Mouse (Mus musculus): ENCODE measurements around the gene Cga. TPM values are rescaled to one million over a fixed set of nuclear protein-coding genes. Genes with fewer than 3 reads are reported as not detected.

Gene Cga
- 5.6 and 6.1 TPM in 2 replicates for polyA plus RNA-seq (2014; fragmentation: Nextera tagmentation; extraction: Ambion mirVana)

DNA sequence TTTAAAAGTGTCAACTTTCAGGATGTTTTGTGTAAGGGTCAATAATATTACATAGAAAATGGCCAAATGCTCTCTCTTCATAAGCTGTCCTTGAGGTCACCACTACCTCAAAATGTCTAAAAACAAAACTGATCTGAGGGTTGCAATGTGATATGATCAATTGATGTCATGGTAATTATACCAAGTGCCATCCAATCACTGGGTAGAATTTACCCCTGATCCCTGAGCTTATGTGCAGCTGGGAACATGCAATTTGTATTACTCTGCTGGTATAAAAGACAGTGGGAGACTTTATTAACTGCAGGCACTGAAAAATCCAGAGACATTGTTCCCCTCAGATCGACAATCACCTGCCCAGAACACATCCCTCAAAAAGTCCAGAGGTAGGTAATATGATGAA is at the start of gene Cga:
Gene Cga, plus strand, starts transcription at position 301 of the 400 bp plus-strand sequence.
- H3K4me3 ChIP-seq (ENCODE audit: low read depth, low read length), result no peak within 1 kb of the TSS
- WGBS, result 55% methylated on average over 1 of the region's 1 CpGs
- H3K9ac ChIP-seq (ENCODE audit: low read depth, low read length), result no peak within 1 kb of the TSS
- DNase-seq (ENCODE audit: low spot score) (no peak), ATAC-seq (ENCODE audit: low read depth) (no peak)
- no peaks in the 10 kb centered on the region for H3K4me1 ChIP-seq (ENCODE audit: control insufficient read depth, insufficient read depth, low read length)
- H3K36me3 ChIP-seq (ENCODE audit: control insufficient read depth, insufficient read depth, low read length), result no peaks in the 10 kb centered on the region
- no peak within 1 kb of the TSS for H3K27ac ChIP-seq (replicated peaks; ENCODE audit: low read depth, low read length)
- peaks cover 32% of the 10 kb centered on the region for H3K27me3 ChIP-seq (replicated peaks; ENCODE audit: control insufficient read depth, insufficient read depth, low read length)
- no peaks in the 10 kb centered on the region for H3K9me3 ChIP-seq (ENCODE audit: control insufficient read depth, low read length)
- no peak within 1 kb of the TSS for H3K4me2 ChIP-seq (ENCODE audit: low read depth, low read length)

DNA sequence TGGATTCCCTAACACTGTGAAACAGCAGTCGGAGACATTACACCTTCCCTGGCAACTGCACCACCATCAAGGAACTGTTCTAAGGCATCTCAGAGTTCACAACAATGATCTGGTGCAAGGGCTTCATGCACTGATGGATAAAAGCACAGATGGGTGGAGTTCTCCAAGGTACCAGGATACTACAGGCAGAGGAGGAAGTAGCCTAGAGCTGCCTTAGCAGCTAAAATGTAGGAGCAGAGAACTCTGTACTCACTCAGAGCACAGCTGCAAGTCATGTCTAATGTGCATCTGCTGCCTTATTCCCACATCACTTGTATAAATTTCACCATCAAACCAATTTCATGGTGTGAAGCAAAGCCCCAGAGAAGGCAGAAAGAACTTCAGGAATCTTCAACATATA is 49.7 kb upstream of the Cga start:
- H3K27ac ChIP-seq (replicated peaks; ENCODE audit: low read depth, low read length), result no peak overlapping the region
- H3K4me1 ChIP-seq (ENCODE audit: control insufficient read depth, insufficient read depth, low read length), result no peaks in the 10 kb centered on the region
- H3K4me2 ChIP-seq (ENCODE audit: low read depth, low read length), result no peak overlapping the region
- peak; percentile 23 for DNase-seq (ENCODE audit: low spot score)
- no peak overlapping the region for H3K4me3 ChIP-seq (ENCODE audit: low read depth, low read length)
- H3K27me3 ChIP-seq (replicated peaks; ENCODE audit: control insufficient read depth, insufficient read depth, low read length), result no peaks in the 10 kb centered on the region
- H3K36me3 ChIP-seq (ENCODE audit: control insufficient read depth, insufficient read depth, low read length), result peaks cover 5% of the 10 kb centered on the region
- no peaks in the 10 kb centered on the region for H3K9me3 ChIP-seq (ENCODE audit: control insufficient read depth, low read length)
- no peak overlapping the region for H3K9ac ChIP-seq (ENCODE audit: low read depth, low read length)
- ATAC-seq (ENCODE audit: low read depth), result peak; percentile 57; the same call in 1 of the 2 replicates
- WGBS, result 100% methylated on average over 1 of the region's 1 CpGs

DNA sequence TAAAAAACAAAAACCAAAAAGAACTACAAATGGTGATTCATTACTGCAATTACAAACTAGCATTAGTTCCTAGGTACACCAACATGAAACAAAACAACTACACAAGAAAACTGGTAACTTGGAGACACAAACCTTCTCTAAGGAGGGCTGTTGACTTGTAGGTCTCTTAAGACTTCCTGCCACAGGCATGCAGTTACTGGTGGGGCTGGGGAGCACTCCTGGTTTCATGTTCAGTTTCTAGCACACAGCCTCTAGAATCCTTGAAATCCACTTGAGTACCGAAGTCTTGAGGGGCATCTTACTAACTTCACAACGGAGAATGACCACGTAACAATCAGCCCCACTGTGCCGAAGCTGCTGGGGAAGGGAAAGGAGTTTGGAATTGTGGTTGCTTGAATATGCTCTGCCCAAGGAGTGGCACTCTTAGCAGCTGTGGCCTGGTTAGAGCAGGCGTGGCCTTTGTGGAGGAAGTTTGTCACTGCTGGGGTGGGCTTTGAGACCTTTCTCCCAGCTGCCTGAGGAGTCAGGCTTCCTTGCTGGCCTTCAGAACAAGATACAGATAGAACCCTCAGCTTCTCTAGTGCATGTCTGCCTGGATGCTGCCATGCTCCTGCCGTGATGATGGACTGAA is 45.8 kb upstream of the Cga start:
- Histone ChIP-seq H3K9me3 (ENCODE audit: control insufficient read depth, low read length) (0 out of 2 replicates have a peak, but pooled peaks cover 2% of the 10 kb centered on the region), H3K4me3 (ENCODE audit: low read depth, low read length) (no peak overlapping the region), H3K27me3 (replicated peaks; ENCODE audit: control insufficient read depth, insufficient read depth, low read length) (no peaks in the 10 kb centered on the region), H3K4me1 (ENCODE audit: control insufficient read depth, insufficient read depth, low read length) (no peaks in the 10 kb centered on the region), H3K27ac (replicated peaks; ENCODE audit: low read depth, low read length) (no peak overlapping the region), H3K4me2 (ENCODE audit: low read depth, low read length) (no peak overlapping the region), H3K36me3 (ENCODE audit: control insufficient read depth, insufficient read depth, low read length) (peaks cover 11% of the 10 kb centered on the region), H3K9ac (ENCODE audit: low read depth, low read length) (no peak overlapping the region)
- 89% methylated on average over 6 of the region's 6 CpGs for WGBS
- ATAC-seq (ENCODE audit: low read depth), result no peak
- DNase-seq (ENCODE audit: low spot score), result no peak

DNA sequence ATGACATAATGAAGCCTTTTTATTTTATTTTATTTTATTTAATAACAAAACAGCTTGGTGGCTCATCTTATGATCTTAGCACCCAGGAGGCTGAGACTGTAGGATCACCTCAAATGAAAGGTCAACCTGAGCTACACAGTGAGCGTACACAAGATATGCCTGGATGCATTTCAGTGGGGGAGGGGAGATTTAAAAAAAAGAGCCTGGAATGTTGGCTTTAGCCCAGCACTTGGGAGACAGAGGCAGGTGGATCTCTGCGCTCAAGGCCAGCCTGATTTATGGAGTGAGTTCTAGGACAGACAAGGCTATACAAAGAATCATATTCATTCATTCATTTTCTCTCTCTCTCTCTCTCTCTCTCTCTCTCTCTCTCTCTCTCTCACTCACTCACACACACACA is 43.4 kb upstream of the Cga start:
- Histone ChIP-seq H3K27me3 (replicated peaks; ENCODE audit: control insufficient read depth, insufficient read depth, low read length) (no peaks in the 10 kb centered on the region), H3K4me1 (ENCODE audit: control insufficient read depth, insufficient read depth, low read length) (no peaks in the 10 kb centered on the region), H3K4me3 (ENCODE audit: low read depth, low read length) (no peak overlapping the region), H3K4me2 (ENCODE audit: low read depth, low read length) (no peak overlapping the region), H3K27ac (replicated peaks; ENCODE audit: low read depth, low read length) (no peak overlapping the region), H3K36me3 (ENCODE audit: control insufficient read depth, insufficient read depth, low read length) (peaks cover 21% of the 10 kb centered on the region), H3K9ac (ENCODE audit: low read depth, low read length) (no peak overlapping the region), H3K9me3 (ENCODE audit: control insufficient read depth, low read length) (0 out of 2 replicates have a peak, but pooled peaks cover 2% of the 10 kb centered on the region)
- DNase-seq (ENCODE audit: low spot score) (no peak), ATAC-seq (ENCODE audit: low read depth) (no peak)
- 90% methylated on average over 2 of the region's 2 CpGs for WGBS

DNA sequence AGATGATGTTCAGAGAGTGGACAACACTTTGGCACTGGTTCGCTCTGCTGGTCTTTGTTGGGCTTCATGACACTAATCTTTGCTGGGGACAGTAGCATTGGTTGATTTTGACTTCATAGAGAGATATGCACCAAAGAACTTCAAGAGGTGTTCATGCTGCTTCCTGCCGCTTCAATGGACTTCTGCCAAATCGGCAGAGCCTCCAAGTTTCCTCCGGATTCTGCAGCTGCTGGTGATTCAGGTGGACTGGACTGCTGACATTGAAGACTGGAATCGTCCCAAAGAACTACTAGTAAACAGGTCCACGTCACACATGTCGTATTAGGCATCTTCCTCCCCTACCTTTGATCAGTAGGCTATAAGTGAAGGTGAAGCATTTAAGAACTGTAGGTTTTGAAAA is 41.5 kb upstream of the Cga start:
- no peak for DNase-seq (ENCODE audit: low spot score)
- H3K9ac ChIP-seq (ENCODE audit: low read depth, low read length), result no peak overlapping the region
- H3K4me2 ChIP-seq (ENCODE audit: low read depth, low read length), result no peak overlapping the region
- no peak overlapping the region for H3K4me3 ChIP-seq (ENCODE audit: low read depth, low read length)
- H3K27ac ChIP-seq (replicated peaks; ENCODE audit: low read depth, low read length), result no peak overlapping the region
- peaks cover 21% of the 10 kb centered on the region for H3K36me3 ChIP-seq (ENCODE audit: control insufficient read depth, insufficient read depth, low read length)
- 0 out of 2 replicates have a peak, but pooled peaks cover 2% of the 10 kb centered on the region for H3K9me3 ChIP-seq (ENCODE audit: control insufficient read depth, low read length)
- 94% methylated on average over 7 of the region's 7 CpGs for WGBS
- H3K27me3 ChIP-seq (replicated peaks; ENCODE audit: control insufficient read depth, insufficient read depth, low read length), result no peaks in the 10 kb centered on the region
- no peak for ATAC-seq (ENCODE audit: low read depth)
- no peaks in the 10 kb centered on the region for H3K4me1 ChIP-seq (ENCODE audit: control insufficient read depth, insufficient read depth, low read length)

DNA sequence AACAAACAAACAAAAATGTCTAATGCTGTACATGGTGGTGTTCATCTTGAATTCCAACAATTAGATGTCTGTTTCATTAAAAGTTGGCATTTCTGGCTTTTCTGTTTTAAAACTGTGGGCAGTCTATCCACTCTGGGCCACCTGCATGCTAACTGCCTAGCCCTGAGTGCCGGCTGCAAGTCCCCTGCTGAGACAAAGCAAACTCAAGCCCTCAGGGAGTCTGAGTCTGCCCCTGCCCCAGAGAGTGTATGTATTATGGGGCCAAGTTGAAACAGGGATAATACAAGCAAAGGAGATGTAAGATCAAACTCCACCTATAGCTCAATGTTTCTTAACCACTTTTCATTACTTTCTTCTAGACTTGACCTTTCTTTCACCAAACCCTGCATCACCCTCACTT is 37.6 kb upstream of the Cga start:
- H3K36me3 ChIP-seq (ENCODE audit: control insufficient read depth, insufficient read depth, low read length), result peaks cover 21% of the 10 kb centered on the region
- H3K27me3 ChIP-seq (replicated peaks; ENCODE audit: control insufficient read depth, insufficient read depth, low read length), result no peaks in the 10 kb centered on the region
- H3K4me2 ChIP-seq (ENCODE audit: low read depth, low read length), result no peak overlapping the region
- no peak for DNase-seq (ENCODE audit: low spot score)
- H3K9me3 ChIP-seq (ENCODE audit: control insufficient read depth, low read length), result 0 out of 2 replicates have a peak, but pooled peaks cover 2% of the 10 kb centered on the region
- WGBS, result 32% methylated on average over 1 of the region's 1 CpGs
- no peak for ATAC-seq (ENCODE audit: low read depth)
- H3K4me1 ChIP-seq (ENCODE audit: control insufficient read depth, insufficient read depth, low read length), result no peaks in the 10 kb centered on the region
- no peak overlapping the region for H3K9ac ChIP-seq (ENCODE audit: low read depth, low read length)
- H3K4me3 ChIP-seq (ENCODE audit: low read depth, low read length), result no peak overlapping the region
- H3K27ac ChIP-seq (replicated peaks; ENCODE audit: low read depth, low read length), result no peak overlapping the region

DNA sequence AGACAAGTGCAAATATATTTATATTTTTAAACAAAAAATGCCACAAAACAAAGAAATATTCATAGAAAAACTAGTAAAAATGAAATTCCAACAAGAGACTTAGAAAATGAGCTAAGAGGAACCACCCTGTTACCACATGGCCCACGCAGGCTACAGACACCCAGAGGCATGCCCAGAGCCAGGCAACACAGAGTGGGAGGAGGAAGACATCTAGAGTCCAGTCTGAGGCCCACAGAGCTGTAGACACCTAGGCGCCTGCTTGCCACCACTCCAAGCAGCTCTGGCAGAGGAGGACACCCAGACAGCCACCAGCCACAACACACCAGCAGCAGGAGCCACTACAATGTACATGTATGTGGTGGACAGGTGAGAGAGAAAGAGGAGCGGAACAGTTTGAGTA is 34.7 kb upstream of the Cga start:
- peaks cover 5% of the 10 kb centered on the region; the same call in 1 of the 2 replicates for H3K36me3 ChIP-seq (ENCODE audit: control insufficient read depth, insufficient read depth, low read length)
- no peak overlapping the region for H3K4me3 ChIP-seq (ENCODE audit: low read depth, low read length)
- H3K4me1 ChIP-seq (ENCODE audit: control insufficient read depth, insufficient read depth, low read length), result no peaks in the 10 kb centered on the region
- H3K27me3 ChIP-seq (replicated peaks; ENCODE audit: control insufficient read depth, insufficient read depth, low read length), result no peaks in the 10 kb centered on the region
- H3K27ac ChIP-seq (replicated peaks; ENCODE audit: low read depth, low read length), result no peak overlapping the region
- ATAC-seq (ENCODE audit: low read depth) (no peak), DNase-seq (ENCODE audit: low spot score) (no peak)
- H3K9ac ChIP-seq (ENCODE audit: low read depth, low read length), result no peak overlapping the region
- H3K4me2 ChIP-seq (ENCODE audit: low read depth, low read length), result no peak overlapping the region
- WGBS, result 83% methylated on average over 3 of the region's 3 CpGs
- H3K9me3 ChIP-seq (ENCODE audit: control insufficient read depth, low read length), result no peaks in the 10 kb centered on the region

DNA sequence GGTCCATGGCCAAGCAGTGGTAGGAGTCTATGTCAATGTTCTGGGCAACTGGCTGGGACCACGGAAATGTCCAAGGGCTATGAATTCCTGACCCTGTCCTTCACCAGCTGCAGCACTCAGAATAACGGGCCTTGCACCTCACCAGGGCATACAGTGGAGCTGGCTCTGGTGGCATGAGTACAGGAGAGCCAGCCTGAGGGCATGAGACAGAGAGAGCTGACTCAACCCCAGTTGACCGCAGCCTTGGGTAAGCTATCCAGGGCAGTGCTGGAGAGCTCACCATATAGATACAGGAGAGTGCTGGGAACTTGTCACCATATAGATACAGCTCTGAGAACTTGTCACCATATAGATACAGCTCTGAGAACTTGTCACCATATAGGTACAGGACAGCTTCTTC is 34.2 kb upstream of the Cga start:
- no peaks in the 10 kb centered on the region for H3K27me3 ChIP-seq (replicated peaks; ENCODE audit: control insufficient read depth, insufficient read depth, low read length)
- 95% methylated on average over 3 of the region's 3 CpGs for WGBS
- no peak for ATAC-seq (ENCODE audit: low read depth)

DNA sequence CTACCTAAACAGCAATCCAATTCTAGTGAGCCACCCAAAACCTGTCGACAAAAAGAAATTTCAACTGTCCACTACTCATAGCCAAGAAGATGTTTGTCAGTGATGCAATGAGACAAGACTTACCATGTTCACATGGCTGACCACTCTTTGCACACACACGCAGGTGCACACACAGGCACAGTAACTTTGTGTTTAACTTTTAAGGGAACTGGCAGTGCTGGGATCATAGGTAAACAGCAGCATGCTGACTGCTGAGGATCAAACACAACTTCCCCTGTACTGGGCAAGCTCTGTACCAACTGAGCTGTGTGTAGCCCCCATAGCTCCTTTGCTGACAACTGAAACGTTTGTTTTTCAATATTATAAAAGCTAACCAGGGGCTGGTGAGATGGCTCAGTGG is 32.1 kb upstream of the Cga start:
- Histone ChIP-seq H3K4me1 (ENCODE audit: control insufficient read depth, insufficient read depth, low read length) (no peaks in the 10 kb centered on the region), H3K27ac (replicated peaks; ENCODE audit: low read depth, low read length) (no peak overlapping the region), H3K9me3 (ENCODE audit: control insufficient read depth, low read length) (no peaks in the 10 kb centered on the region), H3K9ac (ENCODE audit: low read depth, low read length) (no peak overlapping the region), H3K4me3 (ENCODE audit: low read depth, low read length) (no peak overlapping the region), H3K27me3 (replicated peaks; ENCODE audit: control insufficient read depth, insufficient read depth, low read length) (no peaks in the 10 kb centered on the region), H3K4me2 (ENCODE audit: low read depth, low read length) (no peak overlapping the region), H3K36me3 (ENCODE audit: control insufficient read depth, insufficient read depth, low read length) (no peaks in the 10 kb centered on the region)
- 88% methylated on average over 3 of the region's 3 CpGs for WGBS
- no peak for DNase-seq (ENCODE audit: low spot score)
- no peak for ATAC-seq (ENCODE audit: low read depth)

More for the DNA sequence above, 34.2 kb upstream of the Cga start:
- Histone ChIP-seq H3K27ac (replicated peaks; ENCODE audit: low read depth, low read length) (no peak overlapping the region), H3K4me3 (ENCODE audit: low read depth, low read length) (no peak overlapping the region), H3K9me3 (ENCODE audit: control insufficient read depth, low read length) (no peaks in the 10 kb centered on the region), H3K4me1 (ENCODE audit: control insufficient read depth, insufficient read depth, low read length) (no peaks in the 10 kb centered on the region), H3K4me2 (ENCODE audit: low read depth, low read length) (no peak overlapping the region), H3K9ac (ENCODE audit: low read depth, low read length) (no peak overlapping the region), H3K36me3 (ENCODE audit: control insufficient read depth, insufficient read depth, low read length) (no peaks in the 10 kb centered on the region)
- no peak for DNase-seq (ENCODE audit: low spot score)

All from embryonic facial prominence, embryonic 14.5 days (tissue).